Mouse (Mus musculus) lung, adult 18-20 months (tissue): ENCODE measurements around the gene Wrb.
"Not testable (repeated sequence)": the region's sequence is repeated elsewhere in the genome, so short reads cannot be mapped to it uniquely, and the experiment has no call there.

Source experiments
- DNase-seq, 2 experiments: peaks; one replicate each; pipeline ENCODE4 v3.0.0; 2022; ENCODE audit warnings: mixed read lengths in 2 of 2

The Wrb gene

DNA sequence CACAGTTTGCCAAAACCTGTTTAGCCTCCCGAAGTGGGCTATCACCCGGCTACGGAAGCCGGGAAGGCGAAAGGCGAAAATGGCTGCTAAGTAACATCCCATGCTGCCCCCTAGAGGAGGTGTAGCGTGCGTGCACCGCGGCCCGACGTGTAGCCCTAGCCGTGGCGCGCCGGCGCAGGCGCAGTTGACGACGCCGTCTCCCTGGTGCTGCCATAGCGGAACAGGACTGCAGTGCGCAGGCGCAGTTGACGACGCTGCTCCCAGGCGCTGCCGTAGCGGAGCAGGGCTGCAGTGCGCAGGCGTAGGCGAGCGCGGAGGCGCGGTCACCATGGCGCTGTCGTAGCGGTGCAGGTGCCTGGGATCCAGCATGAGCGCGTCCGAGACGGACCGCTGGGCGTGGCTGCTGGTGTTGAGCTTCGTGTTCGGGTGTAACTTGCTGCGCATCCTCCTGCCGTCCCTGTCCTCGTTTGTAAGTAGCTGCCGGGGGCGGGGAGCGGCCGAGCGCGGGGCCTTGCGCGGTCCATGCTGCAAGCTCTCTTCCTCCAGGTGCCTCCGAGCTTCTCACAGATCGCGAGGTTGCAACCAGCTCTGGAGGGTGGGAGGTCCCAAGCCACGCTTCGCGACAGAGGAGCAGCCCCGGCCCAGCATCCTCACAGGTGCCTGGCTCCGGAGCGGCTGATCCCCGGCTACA lies at the start of gene Wrb:
Wrb (plus strand) TSS at position 298 of the 691 bp plus-strand sequence.
- peak; percentile 100 for DNase-seq

DNA sequence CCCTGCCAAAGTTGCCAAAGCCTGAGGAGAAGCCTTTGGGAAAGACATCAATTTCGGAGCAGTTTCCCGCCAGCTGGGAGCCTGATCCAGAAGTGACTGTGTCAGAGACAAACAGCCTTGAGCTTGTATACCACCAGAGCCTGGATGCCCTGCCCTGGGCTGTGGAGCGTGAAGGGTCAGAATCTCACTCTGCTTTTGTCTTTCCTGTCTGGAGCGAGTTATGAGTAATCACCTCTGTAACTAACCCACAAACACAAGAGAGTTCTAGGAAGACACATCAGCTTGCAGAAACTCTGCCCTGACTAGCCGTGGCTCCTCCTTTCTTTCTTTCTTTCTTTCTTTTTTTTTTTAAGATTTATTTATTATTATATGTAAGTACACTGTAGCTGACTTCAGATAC lies 49.2 kb upstream of the Wrb start:
- DNase-seq: no peak

DNA sequence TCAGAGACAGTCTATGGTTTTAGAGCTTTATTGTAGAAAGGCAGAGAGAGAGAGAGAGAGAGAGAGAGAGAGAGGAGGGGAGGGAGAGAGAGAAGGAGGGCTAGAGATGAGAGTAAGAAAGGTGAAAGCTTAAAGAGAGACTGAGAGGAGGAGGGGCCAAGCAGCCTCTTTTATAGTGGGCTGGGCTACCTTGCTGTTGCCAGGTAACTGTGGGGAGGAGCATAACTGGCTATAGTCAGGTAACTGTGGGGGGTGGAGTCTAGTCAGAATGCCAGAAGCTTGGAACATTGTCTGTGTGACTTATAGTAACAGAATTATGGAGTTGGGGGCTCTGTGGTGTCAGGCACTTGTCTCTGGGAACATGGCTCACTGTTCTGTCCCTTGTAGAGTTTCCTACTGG lies 47.4 kb upstream of the Wrb start:
- DNase-seq: peak in 1 of 2 experiments; percentile 23

DNA sequence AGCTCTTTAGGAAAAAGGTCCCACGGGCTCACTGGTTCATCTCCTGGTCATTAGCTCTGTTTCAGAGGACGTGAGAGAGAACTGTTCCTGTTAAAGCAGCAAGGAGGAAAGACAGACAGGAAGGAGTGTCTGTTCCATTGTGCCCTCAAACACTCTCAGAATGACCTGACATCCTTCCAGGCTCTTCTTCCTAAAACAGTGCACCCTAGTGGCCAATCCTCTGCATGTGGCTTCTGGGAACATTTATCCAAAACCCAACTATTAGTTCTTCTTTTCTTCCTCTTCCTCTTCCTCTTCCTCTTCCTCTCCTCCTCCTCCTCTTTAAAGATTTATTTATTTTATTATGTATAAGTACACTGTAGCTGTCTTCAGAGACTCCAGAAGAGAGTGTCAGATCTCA lies 42.2 kb upstream of the Wrb start:
- peak in 1 of 2 experiments; percentile 41 for DNase-seq

DNA sequence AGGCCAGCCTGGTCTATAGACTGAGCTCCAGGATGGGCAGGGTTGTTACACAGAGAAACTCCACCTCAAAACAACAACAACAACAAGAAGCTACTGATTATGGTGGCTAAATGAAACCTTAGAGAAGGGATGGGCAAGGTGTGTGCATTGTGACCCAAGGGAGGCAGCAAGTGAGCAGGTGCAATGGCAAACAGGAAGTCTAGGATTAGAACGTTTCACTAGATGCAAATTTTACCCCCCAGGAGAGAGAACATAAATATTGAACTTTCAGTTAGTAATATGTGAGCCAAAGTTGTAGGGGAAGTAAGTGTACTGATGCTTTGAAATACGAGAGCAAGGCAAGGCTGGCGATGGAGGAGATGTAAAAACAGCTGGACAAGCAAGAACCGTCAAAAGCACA lies 35.5 kb upstream of the Wrb start:
- DNase-seq: no peak

DNA sequence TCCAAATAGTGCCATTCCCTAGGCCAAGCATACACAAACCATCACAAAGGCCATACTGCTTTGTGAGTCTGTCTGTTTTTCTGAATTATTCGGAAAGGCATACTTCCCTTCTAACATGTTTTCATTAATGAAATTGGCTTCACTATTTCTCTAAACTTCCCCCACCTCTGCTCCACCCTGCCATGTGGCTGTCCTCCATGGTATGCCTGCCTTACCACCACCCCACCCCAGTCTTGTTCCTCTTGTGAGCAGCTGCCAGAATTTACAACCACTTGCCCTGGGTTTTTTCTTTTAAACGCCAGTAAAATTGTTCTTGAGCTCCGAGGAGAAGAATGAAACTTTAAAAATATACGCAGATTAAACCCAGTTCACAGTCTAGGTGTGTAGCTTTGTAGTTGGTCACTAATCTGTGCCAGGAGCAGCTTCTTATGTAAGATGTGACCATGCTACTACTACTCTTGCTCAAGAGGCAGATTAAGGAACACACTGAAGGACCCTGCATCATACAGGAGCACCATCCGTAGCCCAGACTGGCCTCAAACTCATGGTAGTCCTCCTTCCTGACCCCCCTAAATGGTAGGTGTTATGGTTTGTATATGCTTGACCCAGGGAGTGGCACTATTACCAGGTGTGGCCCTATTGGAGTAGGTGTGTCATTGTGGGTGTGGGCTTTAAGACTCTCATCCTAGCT lies 34.4 kb upstream of the Wrb start:
- DNase-seq: no peak

DNA sequence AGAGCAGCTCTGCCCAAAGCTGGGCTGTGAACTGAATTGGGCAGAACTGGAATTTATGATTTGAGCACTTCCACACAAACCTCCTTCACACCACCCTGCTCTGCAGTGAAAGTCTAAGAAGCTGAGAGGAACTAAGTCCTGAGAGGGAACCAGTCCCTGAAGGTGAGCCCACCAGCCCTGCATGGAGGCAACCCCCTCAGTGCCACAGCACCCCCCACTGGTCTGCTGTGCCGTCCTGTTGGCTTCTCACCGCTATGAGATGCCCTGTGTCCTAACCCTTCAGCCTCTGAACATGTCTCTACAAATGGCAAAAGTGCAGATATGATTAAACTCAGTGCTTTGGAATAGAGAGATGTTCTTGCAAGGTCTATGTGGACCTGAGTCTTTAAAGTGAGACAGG lies 32.4 kb upstream of the Wrb start:
- no peak for DNase-seq

DNA sequence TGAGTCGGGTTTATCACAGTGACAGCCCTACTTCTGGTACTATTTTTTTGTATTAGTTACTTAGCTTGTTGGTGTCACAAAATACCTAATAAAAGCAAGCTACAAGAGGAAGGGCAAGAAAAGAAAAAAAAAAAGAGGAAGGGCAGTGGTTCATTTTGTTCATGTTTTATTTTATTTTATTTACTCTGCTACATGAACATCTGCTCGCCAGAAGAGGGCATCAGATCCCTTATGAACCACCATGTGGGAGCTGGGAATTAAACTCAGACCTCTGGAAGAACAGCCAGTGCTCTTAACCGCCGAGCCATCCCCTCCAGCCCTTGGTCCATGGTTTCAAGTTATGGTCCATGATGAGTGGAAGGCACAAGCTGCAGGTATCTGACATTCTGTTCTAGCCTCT lies 30.5 kb upstream of the Wrb start:
- no peak for DNase-seq

DNA sequence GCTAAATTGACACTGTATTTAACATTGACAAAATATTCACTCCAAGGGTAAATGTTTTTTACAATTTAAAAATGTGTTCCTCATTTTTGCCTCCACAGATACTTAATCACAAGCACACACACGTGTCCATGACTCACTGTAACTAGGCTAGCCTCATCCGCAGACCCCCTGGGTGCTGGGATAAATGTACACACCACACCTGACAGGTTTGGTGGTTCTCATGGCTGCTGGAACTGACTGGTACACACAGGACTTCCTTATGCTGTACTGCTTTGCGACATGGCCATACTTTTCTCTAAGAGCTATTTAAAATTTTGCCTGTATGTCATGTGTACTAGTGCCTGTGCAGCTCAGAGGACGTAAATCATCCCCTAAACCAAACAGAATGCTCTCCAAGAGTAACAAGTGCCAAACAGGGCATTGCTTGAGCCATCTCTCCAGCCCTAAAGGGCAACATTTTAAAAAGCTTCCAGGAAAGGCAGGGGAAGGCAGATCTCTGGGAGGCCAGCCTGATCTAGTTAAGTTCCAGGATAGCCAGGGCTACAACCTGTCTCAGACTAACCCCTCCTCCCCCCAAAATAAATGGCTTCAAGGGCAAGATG lies 25.1 kb upstream of the Wrb start:
- no peak for DNase-seq

DNA sequence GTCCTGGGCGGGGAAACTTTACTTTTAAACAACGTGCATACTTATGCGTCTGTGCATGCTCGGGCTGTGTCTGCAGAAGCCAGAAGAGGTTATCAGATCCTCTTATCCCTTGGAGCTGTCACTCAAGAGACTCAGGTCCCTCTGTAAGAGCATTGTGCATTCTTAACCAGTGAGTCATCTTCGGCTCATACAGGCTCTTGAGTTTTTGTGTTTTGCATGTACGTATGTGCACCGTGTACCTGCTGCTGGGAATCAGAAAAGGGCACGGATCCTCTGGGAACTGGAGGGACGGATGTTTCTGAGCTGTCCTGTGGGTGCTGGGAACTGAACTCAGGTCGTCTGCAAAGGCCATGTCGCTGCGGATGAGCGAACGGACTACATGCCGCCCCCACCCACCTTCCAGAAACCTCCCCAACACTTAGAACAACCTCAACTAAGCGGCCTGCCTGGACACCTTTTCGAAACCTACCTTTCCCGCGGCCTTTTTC lies 18.5 kb upstream of the Wrb start:
- peak; percentile 28 to 48 for DNase-seq

DNA sequence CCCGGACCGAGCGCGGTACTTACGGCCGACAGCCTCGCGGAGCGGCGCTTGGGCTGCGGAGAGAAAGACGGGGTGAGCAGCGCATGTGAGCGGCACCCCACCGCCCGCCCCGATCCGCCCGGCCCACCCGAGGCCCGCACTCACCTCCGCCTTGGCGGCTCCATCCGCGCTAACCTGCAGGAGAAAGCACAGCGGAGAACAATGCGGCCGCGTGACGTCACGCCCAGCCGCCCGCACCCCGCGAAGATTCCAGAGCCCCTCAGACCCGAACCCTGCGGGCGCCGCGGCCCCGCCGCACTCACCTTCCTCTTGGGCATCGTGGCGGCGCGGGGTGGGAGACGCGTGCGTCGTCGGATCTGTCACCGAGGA lies 17.9 kb upstream of the Wrb start:
- DNase-seq: no peak

DNA sequence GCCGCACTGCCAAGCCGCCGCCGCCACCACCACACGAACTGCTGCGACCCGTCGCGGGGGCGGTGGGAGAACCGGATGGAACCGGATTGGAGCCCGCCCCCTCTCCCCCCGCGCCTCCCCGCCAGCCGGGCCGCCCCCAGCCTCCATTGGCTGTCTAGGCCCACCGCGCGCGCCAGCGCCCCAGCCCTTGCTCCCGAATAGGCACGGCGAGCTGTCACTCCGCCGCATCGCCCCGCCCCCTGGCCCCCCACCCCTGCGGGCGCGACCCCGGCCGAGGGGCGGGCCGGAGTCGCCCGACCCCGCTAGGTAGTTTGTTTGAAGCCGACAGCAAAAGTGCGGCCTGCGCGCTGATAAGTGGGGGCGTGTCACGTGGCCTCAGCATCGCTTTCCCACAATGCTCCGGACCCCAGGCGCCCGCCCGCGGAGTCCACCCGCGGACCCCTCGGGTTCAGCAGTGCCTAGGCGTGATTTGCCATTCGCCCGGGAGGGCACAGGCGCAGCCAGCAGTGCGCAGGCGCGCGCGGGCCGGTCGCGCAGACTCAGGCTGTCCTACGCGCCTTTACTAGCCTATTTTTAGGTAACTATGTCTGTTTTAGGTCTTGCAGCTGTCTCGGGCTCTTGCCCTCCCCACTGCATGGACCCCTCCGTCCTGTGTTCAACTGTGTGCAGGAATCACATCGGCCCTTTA lies 17.4 kb upstream of the Wrb start, which contains the start of gene Hmgn1:
Hmgn1 (minus strand) TSS at position 73 of the 688 bp plus-strand sequence.
- peak; percentile 96 to 97 for DNase-seq

DNA sequence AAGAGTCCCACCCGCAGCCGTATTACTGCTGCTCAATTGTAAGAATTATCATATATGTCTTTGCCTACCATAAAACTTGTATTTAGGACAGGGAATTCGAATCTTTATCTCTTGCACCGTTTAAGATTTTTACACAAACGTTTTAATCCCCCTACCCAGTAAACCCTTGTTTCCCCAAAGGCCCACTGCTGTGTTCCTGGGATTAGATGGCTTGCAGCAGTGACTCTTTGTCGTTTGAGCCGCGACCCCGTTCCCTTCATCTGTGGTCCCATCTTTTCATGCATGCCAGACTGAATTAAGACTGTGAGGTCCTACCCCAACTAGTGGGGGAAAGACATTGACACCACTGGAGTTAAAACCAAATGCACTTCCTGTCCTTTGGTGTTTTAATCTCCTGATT lies 16.7 kb upstream of the Wrb start:
- DNase-seq: no peak

DNA sequence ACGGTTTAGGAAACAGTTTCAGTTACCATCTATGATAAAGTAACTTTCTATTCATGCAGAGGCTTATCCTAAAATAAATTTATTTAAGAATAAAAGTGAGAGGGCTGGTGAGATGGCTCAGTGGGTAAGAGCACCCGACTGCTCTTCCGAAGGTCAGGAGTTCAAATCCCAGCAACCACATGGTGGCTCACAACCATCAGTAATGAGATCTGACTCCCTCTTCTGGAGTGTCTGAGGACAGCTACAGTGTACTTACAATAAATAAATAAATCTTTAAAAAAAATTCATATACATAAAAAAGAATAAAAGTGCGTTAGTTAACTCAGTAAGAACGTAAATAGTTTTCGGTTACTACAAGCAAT lies 478 bp upstream of the Wrb start:
- not testable (repeated sequence) for DNase-seq

DNA sequence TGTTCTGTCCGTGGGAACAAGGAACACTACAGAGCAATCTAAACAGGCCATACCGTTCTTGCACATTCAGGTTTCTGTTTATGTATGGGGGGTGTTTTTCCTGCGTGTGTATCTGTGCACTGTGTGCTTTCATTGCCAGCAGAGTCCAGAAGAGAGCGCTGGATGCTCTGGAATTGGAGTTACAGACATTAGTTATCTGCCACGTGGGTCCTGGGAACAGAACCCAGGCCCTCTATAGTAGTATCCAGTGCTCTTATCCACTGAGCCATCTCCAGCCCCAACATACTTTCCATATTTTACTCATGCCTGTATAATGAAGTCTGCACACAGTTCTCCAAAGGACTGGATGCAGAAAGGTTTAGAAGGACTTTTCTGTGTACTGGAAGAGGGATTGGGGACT lies 607 bp downstream of the Wrb start:
- no peak for DNase-seq

DNA sequence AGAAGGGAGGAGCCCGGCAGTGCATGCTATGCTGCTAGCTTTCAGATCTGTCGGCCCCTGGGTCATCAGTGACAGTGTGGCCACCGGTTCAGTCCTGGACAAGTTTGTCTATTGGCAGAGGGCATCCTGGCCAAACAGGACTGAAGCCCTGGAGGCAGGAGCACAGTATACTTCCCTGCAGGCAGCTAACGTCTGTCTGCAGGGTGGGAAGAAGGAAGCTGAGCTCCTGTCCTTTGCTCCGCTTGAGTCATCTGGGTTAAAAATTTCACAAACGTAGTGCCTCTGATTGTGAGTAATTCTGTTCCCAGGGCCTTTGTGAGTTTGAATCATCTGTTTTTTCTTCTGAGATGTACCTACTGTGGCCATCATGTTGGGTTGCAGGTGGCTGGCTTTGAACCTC lies 3.6 kb downstream of the Wrb start:
- no peak for DNase-seq

DNA sequence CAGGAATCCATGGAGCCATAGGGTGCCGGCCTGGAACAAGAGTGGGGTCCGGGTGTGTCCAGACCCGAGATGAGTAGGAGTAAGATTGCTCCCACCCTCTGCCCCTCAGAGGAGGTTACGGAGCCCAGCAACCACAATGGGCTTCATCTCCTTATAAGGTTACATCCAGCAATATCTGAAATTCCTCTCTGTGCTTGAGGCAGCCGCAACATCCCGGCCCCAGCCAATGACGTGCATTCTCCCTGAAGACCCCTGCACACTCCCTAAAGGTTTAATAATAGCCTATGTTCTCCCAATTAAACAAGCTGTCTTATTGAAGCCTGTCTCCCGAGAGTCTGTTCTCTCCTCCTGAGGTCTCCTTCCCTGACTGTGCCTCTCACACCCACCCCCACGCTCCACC lies 4.1 kb downstream of the Wrb start:
- no peak for DNase-seq

DNA sequence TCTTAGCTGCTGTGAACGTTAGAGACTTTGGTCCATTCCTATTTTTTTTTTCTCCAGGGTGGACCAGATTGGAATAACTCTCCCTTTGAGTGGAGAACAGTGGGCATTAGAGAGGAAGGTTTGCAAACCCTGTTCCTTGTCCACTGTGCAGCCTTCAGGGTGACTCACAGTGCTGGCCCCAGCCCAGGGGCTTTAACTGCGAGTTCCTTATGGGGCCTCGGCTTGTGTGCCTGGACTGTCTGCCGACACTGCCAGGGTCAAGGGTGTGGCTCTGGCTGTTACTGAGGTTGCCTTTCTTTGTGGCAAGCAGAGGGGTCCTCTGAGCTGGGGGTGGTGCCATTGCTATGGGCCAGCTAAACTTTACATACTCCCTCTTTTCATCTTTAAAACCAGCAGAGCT lies 5.8 kb downstream of the Wrb start:
- DNase-seq: no peak

DNA sequence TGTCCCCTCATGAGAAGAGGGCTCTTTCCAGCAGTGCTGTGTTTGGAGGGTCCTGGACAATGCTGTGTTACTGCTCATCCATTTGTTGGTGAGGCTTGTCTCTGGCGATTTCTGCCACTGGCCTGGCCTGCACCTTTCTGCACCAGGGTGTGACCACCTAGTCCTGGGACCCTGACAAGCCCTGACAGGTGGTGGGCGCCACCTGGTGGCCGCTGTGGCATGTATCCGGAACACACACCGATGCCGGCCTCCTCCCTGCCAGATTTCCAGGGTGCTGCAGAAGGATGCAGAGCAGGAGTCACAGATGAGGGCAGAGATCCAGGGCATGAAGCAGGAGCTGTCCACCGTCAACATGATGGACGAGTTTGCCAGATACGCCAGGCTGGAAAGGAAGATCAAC lies 6.3 kb downstream of the Wrb start:
- DNase-seq: peak; percentile 53 to 70

DNA sequence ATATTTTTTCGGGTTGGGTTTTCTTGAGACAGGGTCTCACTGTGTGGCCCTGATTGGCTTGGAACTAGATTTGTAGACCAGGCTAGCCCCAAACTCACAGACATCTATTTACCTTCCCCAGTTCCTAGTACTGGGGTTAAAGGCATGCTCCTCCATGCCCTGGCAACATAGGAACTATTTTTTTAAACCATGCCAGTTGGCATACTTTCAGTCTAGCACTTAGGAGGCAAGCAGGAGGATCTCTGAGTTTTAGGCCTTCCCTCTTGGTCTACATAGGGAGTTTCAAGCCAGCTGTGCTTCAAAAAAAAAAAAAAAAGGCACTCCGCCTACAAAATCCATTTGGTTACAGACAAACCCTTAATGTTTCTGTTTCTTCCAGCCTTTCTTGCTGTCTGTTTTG lies 9.3 kb downstream of the Wrb start:
- DNase-seq: no peak

DNA sequence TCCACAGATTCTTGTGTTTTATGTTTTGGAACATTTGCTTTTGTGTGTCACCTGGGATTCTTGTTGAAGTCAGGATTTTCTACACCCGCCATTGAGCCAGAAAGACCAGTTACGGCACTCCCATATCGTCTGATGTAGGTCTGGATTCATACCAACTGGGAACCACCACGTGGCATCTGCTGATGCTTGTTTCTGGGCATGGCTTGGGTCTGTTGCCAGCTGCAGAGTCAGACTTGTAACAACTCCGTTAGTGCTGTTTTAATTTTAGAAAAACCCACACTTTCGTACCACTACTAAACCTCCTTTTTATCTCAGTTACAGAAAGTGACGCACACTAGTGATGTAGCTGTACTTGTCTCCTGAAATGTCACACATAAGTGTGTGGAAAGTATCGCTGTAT lies 10.8 kb downstream of the Wrb start:
- DNase-seq: no peak

DNA sequence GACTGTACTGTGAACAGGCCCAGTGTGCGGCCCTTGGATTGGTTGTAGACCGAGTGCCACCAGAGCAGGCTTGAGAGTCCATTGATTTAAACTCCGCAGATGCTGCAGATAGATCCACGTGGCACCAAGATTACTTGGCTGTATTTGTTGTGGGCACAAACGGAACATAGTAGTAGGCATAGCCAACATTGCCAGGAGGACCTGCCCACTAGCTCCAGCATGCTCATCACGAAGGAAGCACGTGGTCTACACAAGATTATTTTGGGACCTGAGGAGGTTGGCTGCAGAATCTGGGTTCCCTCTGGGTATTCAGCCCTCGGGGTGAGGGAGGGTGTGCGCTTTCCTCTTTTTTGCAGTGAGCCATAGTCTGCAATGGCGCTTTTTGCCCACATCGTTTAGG lies 12.0 kb downstream of the Wrb start:
- DNase-seq: no peak

DNA sequence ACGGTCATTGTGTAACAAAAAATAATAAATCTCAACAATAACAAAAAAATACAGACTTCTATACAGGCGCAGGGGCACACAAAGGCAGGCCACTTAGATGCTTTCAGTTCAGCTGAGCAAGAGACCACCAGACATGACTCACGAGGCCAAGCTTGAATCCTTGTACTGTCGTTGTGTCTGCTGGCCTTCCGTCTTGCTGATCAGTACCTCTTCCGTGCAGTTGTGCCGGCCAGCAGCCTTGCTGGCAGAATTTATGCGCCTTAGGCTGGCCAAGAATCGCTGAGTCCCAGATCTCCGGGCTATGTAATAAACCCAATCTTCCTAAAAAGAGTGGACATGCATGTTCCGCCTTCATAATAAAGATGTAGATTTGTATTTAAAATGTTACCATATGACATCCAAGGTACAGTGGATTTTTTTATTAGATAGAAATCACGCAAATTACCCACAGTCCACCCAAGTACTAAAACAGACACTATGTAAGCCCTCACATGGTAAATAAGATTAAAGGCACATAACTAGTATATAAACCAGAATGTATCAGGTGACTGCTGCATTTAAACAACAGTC lies 13.4 kb downstream of the Wrb start:
- no peak for DNase-seq
